9 mouse cellular contexts compared by ENCODE assay signal in genomic region chr3:30226928-30227370, GRCm38 (mm10).
DNase-seq lines count a peak whose midpoint lies in the region; ATAC-seq and TF ChIP-seq lines count a peak whose summit lies in the region.
"Had no signal": no experiment of that assay in that cellular context is flagged by ENCODE, and none has a peak within 500 bp of the region (broad histone marks: within the 10 kb centered on the region; RNA-seq: fewer than 3 reads in every experiment).

No protein-coding gene starts in this region.

- DNase-seq in heart, postnatal 4 days: peak; percentile 22
- DNase-seq in heart, adult 8-10 months (ENCODE audit: low spot score): no peak
- DNase-seq in forebrain, postnatal 0 days: no peak
- peak; percentile 66 to 75 for DNase-seq in kidney, postnatal 4 days
- DNase-seq in urinary bladder, postnatal 10 days (ENCODE audit: low spot score): no peak
- DNase-seq in urinary bladder, postnatal 36 days (ENCODE audit: low spot score in 2 of 2): no peak
- no peak for DNase-seq in layer of hippocampus, adult 9-10 months (ENCODE audit: low spot score)

- H3K4me1 ChIP-seq in forebrain, postnatal 0 days (ENCODE audit: insufficient read depth): no peaks in the 10 kb centered on the region
- peaks cover 22% of the 10 kb centered on the region for H3K4me1 ChIP-seq in neural tube, embryonic 13.5 days (replicated peaks)
- H3K4me1 ChIP-seq: liver, embryonic 12.5 days had no signal

- ATAC-seq in forebrain, postnatal 0 days: peak; percentile 80
- peak; percentile 90 for ATAC-seq in neural tube, embryonic 13.5 days (ENCODE audit: low read depth)
- ATAC-seq: liver, embryonic 12.5 days had no signal

- H3K9ac ChIP-seq in forebrain, postnatal 0 days: no peak overlapping the region
- no peak overlapping the region for H3K9ac ChIP-seq in neural tube, embryonic 13.5 days
- H3K9ac ChIP-seq: liver, embryonic 12.5 days had no signal

- H3K9me3 ChIP-seq in forebrain, postnatal 0 days (ENCODE audit: low read length): no peaks in the 10 kb centered on the region
- no peaks in the 10 kb centered on the region for H3K9me3 ChIP-seq in neural tube, embryonic 13.5 days
- H3K9me3 ChIP-seq: liver, embryonic 12.5 days had no signal

- no peak overlapping the region for H3K4me3 ChIP-seq in forebrain, postnatal 0 days (ENCODE audit: low read depth, low read length)
- H3K4me3 ChIP-seq in neural tube, embryonic 13.5 days: no peak overlapping the region
- H3K4me3 ChIP-seq: liver, embryonic 12.5 days had no signal

- no peak for TF ChIP-seq CTCF in forebrain, postnatal 0 days (IDR thresholded peaks at IDR 0.05; ENCODE audit: low read depth)

- no peaks in the 10 kb centered on the region for H3K36me3 ChIP-seq in forebrain, postnatal 0 days (ENCODE audit: insufficient read depth)
- no peaks in the 10 kb centered on the region for H3K36me3 ChIP-seq in neural tube, embryonic 13.5 days
- H3K36me3 ChIP-seq: liver, embryonic 12.5 days had no signal

- H3K27me3 ChIP-seq in forebrain, postnatal 0 days (ENCODE audit: insufficient read depth, low read length): peaks cover 10% of the 10 kb centered on the region
- H3K27me3 ChIP-seq in neural tube, embryonic 13.5 days: peaks cover 36% of the 10 kb centered on the region
- H3K27me3 ChIP-seq: liver, embryonic 12.5 days had no signal

- H3K4me2 ChIP-seq in forebrain, postnatal 0 days (ENCODE audit: low read depth): no peak overlapping the region
- H3K4me2 ChIP-seq in neural tube, embryonic 13.5 days: 0 out of 2 replicates have a peak overlapping the region, but pooled peaks have one; percentile 7
- H3K4me2 ChIP-seq: liver, embryonic 12.5 days had no signal

- no peak overlapping the region for H3K27ac ChIP-seq in forebrain, postnatal 0 days (ENCODE audit: low read depth, low read length)
- H3K27ac ChIP-seq in neural tube, embryonic 13.5 days (replicated peaks): no peak overlapping the region
- H3K27ac ChIP-seq: liver, embryonic 12.5 days had no signal

- WGBS in forebrain, postnatal 0 days: 13% methylated on average over 13 of the region's 13 CpGs
- WGBS in neural tube, embryonic 13.5 days: 21% methylated on average over 13 of the region's 13 CpGs

Comparison
In these comparisons a context has a peak if more than half of its experiments do, and no peak if none do; other contexts are left out.
1. DNase-seq: peak in heart, postnatal 4 days (single experiment) and kidney, postnatal 4 days (2 of 2); none in heart, adult 8-10 months (single experiment), forebrain, postnatal 0 days (single experiment), urinary bladder, postnatal 10 days (single experiment), urinary bladder, postnatal 36 days (0 of 2) and layer of hippocampus, adult 9-10 months (single experiment).